Mouse (Mus musculus): Measurements from ENCODE around the gene Gm42742.

DNA sequence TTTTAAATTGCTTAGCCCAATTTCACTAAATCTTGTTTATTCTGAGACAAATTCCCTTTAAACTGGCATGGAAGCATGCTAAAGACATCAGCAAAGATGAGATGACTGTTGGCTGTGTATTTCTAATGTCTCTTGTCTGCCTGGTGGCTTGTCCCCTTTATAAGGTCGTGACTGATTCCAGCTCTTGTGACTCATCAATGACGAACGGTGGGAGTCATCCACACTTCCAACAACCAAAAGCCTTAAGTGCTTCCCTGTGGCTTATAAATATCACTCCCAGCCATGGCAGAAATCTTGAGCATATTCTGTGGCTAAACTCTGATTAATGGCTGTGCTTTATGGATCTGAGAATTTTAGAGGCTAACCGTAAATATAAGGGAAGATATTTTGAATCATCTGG lies 45.4 kb upstream of the Gm42742 start:
- TF ChIP-seq ZC3H11A (IDR thresholded peaks at IDR 0.05; ENCODE audit: low read depth, low read length) (no peak), CTCF (IDR thresholded peaks at IDR 0.05 in 2 of 3, conservative IDR thresholded peaks at IDR 0.05 in 1 of 3; ENCODE audit: control insufficient read depth in 1 of 3, insufficient read depth in 1 of 3, low read depth in 2 of 3, low read length in 3 of 3, poor library complexity in 1 of 3, severe bottlenecking in 1 of 3) (no peak), RCOR1 (IDR thresholded peaks at IDR 0.05; ENCODE audit: low read depth, low read length) (no peak), EP300 (IDR thresholded peaks at IDR 0.05; ENCODE audit: low read depth in 1 of 2, low read length in 2 of 2) (no peak), GATA1 (IDR thresholded peaks at IDR 0.05; ENCODE audit: low read depth, low read length) (no peak)

Measured in MEL (cell line).